Mouse (Mus musculus): ENCODE results near the gene Gfi1. TPM values are rescaled to one million over a fixed set of nuclear protein-coding genes. Genes with fewer than 3 reads are reported as not detected.

The Gfi1 gene
- not detected in 2 replicates for polyA plus RNA-seq (2015; fragmentation: Nextera tagmentation; extraction: Ambion mirVana)

DNA sequence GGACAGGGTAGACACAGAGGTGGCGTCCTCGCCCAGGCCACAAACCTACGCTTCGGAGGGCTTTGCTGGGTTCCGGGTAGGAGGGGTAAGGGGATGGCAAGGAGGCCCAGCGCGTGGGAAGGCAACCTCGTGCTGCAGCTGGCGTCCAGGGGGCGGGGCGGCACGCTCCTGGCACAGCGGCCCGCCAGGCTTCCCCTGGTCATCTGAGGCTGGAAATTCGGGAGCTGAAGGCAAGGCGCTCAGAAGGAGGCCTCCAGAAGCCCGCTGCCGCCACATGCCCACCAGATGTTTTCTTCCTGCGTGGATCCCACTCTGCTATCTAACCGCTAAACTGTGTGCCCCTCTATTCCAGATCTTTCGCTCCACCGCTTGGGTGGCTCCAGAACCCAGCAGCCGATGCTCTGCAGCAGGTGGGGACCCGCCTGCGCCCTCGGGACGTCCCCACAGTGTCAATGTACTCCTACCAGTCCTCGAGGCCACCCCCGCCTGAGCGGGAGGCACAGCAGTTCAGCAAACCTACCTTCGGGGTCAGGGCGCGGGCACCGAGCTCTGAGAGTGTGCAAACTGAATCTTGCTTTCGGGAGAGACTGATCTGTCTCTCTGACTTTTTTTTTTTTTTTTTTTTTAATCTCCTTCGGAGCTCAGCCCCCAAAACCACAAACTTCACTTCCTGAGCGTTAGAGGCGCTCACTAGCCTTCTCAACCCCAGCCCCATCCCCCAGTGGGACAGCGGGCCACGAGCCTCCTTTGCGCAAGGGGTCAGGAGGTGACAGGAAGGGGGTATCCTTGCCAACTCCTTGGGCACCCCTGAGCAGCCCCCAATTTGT is at the start of gene Gfi1:
Gene Gfi1, minus strand, starts transcription at position 602 of the 827 bp plus-strand sequence.
- WGBS: under 1% methylated on average over 41 of the region's 41 CpGs

DNA sequence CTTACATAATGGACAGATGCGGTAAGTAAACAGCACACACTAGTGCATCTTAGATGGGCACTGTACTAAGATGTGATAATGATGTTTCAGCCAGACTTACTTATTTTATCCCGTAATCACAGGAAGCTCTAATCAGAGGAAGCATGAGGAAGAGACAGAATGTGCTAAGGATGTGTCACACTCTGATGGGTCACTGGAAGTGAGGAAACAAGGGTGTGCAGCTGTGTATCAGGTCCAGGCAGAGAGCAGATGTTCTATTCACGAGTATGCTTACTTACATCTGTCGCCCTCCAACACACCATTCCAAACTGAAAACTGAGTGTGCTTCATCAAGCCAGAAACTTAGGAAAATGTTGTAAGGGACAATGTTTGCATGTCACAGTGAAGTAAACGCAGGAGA is 46.2 kb upstream of the Gfi1 start:
- Histone ChIP-seq H3K9me3 (0 out of 2 replicates have a peak, but pooled peaks cover 4% of the 10 kb centered on the region), H3K4me1 (no peaks in the 10 kb centered on the region), H3K4me2 (no peak overlapping the region), H3K36me3 (peaks cover 13% of the 10 kb centered on the region), H3K4me3 (no peak overlapping the region), H3K9ac (no peak overlapping the region), H3K27ac (no peak overlapping the region), H3K27me3 (no peaks in the 10 kb centered on the region)
- ATAC-seq (ENCODE audit: insufficient number of reproducible peaks, insufficient read depth, low FRiP score, low TSS enrichment, low read depth): no peak
- WGBS: 92% methylated on average over 5 of the region's 5 CpGs

More for the DNA sequence above, at the start of gene Gfi1:
- H3K4me2 ChIP-seq: peak within 1 kb of the TSS; percentile 58
- H3K4me3 ChIP-seq: peak within 1 kb of the TSS; percentile 35
- no peak within 1 kb of the TSS for H3K9ac ChIP-seq
- H3K36me3 ChIP-seq: no peaks in the 10 kb centered on the region
- peaks cover 54% of the 10 kb centered on the region for H3K4me1 ChIP-seq
- H3K27ac ChIP-seq: no peak within 1 kb of the TSS
- peaks cover 96% of the 10 kb centered on the region for H3K27me3 ChIP-seq
- H3K9me3 ChIP-seq: no peaks in the 10 kb centered on the region
- no peak for ATAC-seq (ENCODE audit: insufficient number of reproducible peaks, insufficient read depth, low FRiP score, low TSS enrichment, low read depth)

DNA sequence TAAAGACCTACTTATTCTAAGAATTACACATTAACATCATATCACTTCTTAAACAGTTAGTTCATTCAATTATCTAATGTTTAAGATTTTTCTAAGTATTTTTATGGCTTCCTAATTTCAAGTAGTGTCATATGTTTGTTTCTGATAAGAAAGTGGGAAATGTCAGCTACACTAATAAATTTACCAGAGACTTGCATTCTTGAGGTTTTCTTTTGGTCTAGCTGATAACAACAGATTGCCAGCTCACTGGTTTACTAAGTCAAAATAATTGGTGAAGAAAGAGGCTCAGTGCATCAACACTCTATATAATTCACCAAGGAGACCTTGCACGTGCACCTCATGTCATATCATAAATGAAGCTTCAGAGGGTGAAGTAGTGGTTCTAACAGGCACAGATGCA is 42.4 kb upstream of the Gfi1 start:
- no peak overlapping the region for H3K4me2 ChIP-seq
- peaks cover 10% of the 10 kb centered on the region for H3K36me3 ChIP-seq
- H3K27me3 ChIP-seq: no peaks in the 10 kb centered on the region
- H3K9me3 ChIP-seq: 0 out of 2 replicates have a peak, but pooled peaks cover 4% of the 10 kb centered on the region
- H3K27ac ChIP-seq: no peak overlapping the region
- H3K9ac ChIP-seq: no peak overlapping the region
- no peak for ATAC-seq (ENCODE audit: insufficient number of reproducible peaks, insufficient read depth, low FRiP score, low TSS enrichment, low read depth)
- H3K4me1 ChIP-seq: no peaks in the 10 kb centered on the region
- H3K4me3 ChIP-seq: no peak overlapping the region
- 88% methylated on average over 1 of the region's 1 CpGs for WGBS

DNA sequence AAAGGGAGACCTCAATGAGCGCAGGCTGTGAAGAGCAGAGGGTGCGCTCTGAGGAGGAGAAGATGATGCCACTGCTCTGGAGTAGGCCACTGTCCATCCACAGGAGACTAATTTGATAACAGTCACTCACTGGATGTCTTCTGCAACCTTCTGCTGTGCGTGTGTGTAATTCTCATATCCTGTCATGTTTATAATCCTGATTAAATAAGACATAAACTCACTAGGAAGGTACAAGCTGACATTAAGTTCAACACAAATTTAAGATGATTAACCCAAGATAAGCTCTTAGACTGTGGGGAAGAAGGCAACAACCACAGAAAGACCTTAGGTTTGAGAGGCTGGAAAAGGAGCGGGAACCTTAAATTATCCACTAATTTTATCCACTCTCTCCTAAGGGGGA is 40.1 kb upstream of the Gfi1 start:
- no peak overlapping the region for H3K4me3 ChIP-seq
- ATAC-seq (ENCODE audit: insufficient number of reproducible peaks, insufficient read depth, low FRiP score, low TSS enrichment, low read depth): no peak
- no peak overlapping the region for H3K9ac ChIP-seq
- peaks cover 12% of the 10 kb centered on the region for H3K36me3 ChIP-seq
- H3K27ac ChIP-seq: no peak overlapping the region
- no peak overlapping the region for H3K4me2 ChIP-seq
- 94% methylated on average over 4 of the region's 4 CpGs for WGBS
- no peaks in the 10 kb centered on the region for H3K27me3 ChIP-seq
- no peaks in the 10 kb centered on the region for H3K4me1 ChIP-seq
- H3K9me3 ChIP-seq: 0 out of 2 replicates have a peak, but pooled peaks cover 4% of the 10 kb centered on the region

DNA sequence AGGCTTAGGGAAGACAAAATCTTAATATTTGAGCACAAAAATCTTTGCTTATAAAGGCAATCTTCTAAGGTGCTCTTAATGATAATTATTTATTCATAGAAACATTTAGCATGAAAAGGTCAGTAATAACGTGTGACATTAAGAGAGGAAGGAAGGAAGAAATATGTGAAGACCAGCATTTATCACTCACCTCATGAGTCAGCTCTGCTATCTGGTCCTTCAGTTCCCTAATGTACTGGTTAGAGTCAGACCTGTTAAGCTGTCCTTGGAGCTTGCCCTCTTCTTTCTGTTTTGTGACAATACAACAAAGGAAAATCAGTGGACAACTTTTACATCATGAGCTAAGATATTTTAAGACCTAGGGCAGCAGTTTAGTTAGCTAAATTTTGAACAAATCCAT is 38.6 kb upstream of the Gfi1 start:
- 82% methylated on average over 1 of the region's 1 CpGs for WGBS
- H3K27ac ChIP-seq: no peak overlapping the region
- 0 out of 2 replicates have a peak, but pooled peaks cover 4% of the 10 kb centered on the region for H3K9me3 ChIP-seq
- no peaks in the 10 kb centered on the region for H3K4me1 ChIP-seq
- H3K4me3 ChIP-seq: no peak overlapping the region
- H3K27me3 ChIP-seq: no peaks in the 10 kb centered on the region
- no peak overlapping the region for H3K4me2 ChIP-seq
- peaks cover 15% of the 10 kb centered on the region for H3K36me3 ChIP-seq
- ATAC-seq (ENCODE audit: insufficient number of reproducible peaks, insufficient read depth, low FRiP score, low TSS enrichment, low read depth): no peak
- H3K9ac ChIP-seq: no peak overlapping the region

DNA sequence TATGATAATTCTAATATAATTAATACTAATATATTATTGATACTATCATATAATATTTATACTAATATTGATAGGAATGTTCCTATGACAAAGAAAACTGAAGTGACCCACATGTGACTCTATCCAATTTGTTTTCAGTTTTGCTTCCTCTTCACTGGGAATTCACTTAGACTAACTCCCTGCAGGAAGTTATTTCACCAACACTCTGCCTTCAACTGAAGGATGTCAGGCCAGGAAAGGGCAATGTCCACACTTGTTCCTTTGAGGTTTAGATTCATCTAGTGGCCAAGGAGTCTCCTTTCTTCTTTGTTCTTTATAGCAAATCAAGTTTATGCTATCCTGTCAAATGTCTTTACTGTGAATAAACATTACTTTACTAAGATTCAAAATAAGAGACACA is 37.8 kb upstream of the Gfi1 start:
- no peak overlapping the region for H3K4me3 ChIP-seq
- H3K9ac ChIP-seq: no peak overlapping the region
- no peak overlapping the region for H3K27ac ChIP-seq
- no peaks in the 10 kb centered on the region for H3K27me3 ChIP-seq
- no peaks in the 10 kb centered on the region for H3K4me1 ChIP-seq
- H3K4me2 ChIP-seq: no peak overlapping the region
- no peak for ATAC-seq (ENCODE audit: insufficient number of reproducible peaks, insufficient read depth, low FRiP score, low TSS enrichment, low read depth)
- H3K9me3 ChIP-seq: 0 out of 2 replicates have a peak, but pooled peaks cover 4% of the 10 kb centered on the region
- peaks cover 19% of the 10 kb centered on the region for H3K36me3 ChIP-seq

DNA sequence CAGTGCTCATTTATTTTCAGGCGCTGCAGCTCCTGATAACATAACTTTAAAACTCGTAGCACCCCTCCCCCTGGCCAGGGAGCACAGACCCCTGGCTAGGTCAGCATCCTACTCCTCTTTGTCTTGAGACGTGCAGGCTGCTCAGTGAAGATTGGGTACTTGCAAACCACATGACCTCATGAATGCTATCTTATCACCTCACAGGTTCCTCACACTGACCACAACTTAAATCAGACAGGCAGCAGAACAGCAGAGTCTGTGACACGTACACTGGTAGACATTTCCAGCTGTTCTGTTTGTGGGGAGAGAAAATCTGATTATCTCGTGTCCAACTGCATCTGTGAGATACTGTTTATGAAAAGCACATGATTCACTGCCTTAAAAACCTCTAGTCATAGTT is 33.3 kb upstream of the Gfi1 start:
- peaks cover 17% of the 10 kb centered on the region; the same call in 1 of the 2 replicates for H3K36me3 ChIP-seq
- no peak overlapping the region for H3K9ac ChIP-seq
- no peaks in the 10 kb centered on the region for H3K9me3 ChIP-seq
- no peak for ATAC-seq (ENCODE audit: insufficient number of reproducible peaks, insufficient read depth, low FRiP score, low TSS enrichment, low read depth)
- no peaks in the 10 kb centered on the region for H3K4me1 ChIP-seq
- no peak overlapping the region for H3K27ac ChIP-seq
- 58% methylated on average over 5 of the region's 5 CpGs for WGBS
- no peak overlapping the region for H3K4me3 ChIP-seq
- H3K4me2 ChIP-seq: no peak overlapping the region
- H3K27me3 ChIP-seq: no peaks in the 10 kb centered on the region

DNA sequence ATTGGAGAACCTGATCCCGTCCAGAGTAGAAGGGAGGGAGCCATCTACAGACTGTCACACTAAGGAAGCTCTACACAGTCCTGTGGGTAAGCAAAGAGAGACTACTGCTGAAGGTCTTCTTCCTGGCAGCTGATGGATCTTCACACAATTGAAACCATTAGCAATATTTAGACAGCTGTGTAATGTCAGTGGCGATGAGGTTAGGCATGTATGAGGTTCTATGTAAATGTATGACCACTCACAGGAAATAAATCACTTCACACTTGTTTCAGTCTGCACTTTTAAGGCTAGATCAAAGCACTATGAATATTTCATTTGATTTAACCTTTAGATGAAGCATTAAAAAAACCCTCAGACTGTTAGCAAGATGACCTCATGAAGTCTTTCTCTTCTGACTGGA is 30.2 kb upstream of the Gfi1 start:
- Histone ChIP-seq H3K27ac (no peak overlapping the region), H3K27me3 (no peaks in the 10 kb centered on the region), H3K9ac (no peak overlapping the region), H3K4me3 (no peak overlapping the region), H3K4me2 (no peak overlapping the region), H3K4me1 (no peaks in the 10 kb centered on the region), H3K9me3 (no peaks in the 10 kb centered on the region), H3K36me3 (peaks cover 17% of the 10 kb centered on the region; the same call in 1 of the 2 replicates)
- no peak for ATAC-seq (ENCODE audit: insufficient number of reproducible peaks, insufficient read depth, low FRiP score, low TSS enrichment, low read depth)
- WGBS: 74% methylated on average over 2 of the region's 2 CpGs

DNA sequence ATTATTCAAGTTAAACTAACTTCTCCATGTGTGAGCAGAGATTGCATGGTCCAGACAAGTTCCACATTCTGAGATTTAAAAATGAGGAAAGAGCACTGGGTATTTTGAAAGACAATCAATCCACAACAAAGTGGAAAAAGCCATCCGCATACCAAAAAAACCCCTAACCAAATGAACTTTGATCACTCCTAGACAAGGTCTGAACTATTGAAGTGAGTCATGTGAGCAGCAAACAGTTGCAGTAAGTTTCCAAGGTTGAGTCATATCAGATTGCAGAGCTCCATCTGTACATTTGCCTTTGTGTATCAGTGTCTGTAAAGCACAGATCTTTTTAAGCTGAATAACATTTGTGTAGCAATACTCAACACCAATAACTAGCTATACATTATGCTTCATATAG is 28.9 kb upstream of the Gfi1 start:
- H3K36me3 ChIP-seq: peaks cover 16% of the 10 kb centered on the region; the same call in 1 of the 2 replicates

DNA sequence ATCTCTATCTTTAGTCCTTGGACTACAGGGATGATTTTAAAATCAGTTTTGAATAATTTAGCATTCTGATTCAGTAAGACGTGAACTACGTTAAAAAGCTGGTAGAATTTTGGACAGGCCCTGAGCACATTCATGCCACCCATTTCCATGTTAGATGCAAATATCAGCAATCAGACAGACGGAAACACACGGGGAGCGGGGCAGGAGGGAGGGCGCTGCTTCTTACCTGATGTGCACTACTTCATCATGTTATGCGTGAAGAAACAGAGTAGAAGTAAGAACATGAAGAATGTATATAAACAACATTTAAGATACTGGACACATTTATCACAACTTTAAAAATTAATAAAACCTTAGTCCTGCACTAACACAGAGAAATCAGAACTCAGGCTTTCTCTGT is 27.8 kb upstream of the Gfi1 start:
- no peaks in the 10 kb centered on the region for H3K4me1 ChIP-seq
- no peak overlapping the region for H3K4me3 ChIP-seq
- H3K9ac ChIP-seq: no peak overlapping the region
- no peaks in the 10 kb centered on the region for H3K27me3 ChIP-seq
- H3K27ac ChIP-seq: no peak overlapping the region
- H3K4me2 ChIP-seq: no peak overlapping the region
- ATAC-seq (ENCODE audit: insufficient number of reproducible peaks, insufficient read depth, low FRiP score, low TSS enrichment, low read depth): no peak
- H3K36me3 ChIP-seq: peaks cover 10% of the 10 kb centered on the region; the same call in 1 of the 2 replicates
- 94% methylated on average over 7 of the region's 7 CpGs for WGBS
- H3K9me3 ChIP-seq: no peaks in the 10 kb centered on the region

More for the DNA sequence above, 28.9 kb upstream of the Gfi1 start:
- H3K4me3 ChIP-seq: no peak overlapping the region
- no peak overlapping the region for H3K9ac ChIP-seq
- no peaks in the 10 kb centered on the region for H3K9me3 ChIP-seq
- no peak for ATAC-seq (ENCODE audit: insufficient number of reproducible peaks, insufficient read depth, low FRiP score, low TSS enrichment, low read depth)
- H3K4me2 ChIP-seq: no peak overlapping the region
- WGBS: 75% methylated on average over 1 of the region's 1 CpGs
- no peaks in the 10 kb centered on the region for H3K4me1 ChIP-seq
- H3K27me3 ChIP-seq: no peaks in the 10 kb centered on the region
- no peak overlapping the region for H3K27ac ChIP-seq

DNA sequence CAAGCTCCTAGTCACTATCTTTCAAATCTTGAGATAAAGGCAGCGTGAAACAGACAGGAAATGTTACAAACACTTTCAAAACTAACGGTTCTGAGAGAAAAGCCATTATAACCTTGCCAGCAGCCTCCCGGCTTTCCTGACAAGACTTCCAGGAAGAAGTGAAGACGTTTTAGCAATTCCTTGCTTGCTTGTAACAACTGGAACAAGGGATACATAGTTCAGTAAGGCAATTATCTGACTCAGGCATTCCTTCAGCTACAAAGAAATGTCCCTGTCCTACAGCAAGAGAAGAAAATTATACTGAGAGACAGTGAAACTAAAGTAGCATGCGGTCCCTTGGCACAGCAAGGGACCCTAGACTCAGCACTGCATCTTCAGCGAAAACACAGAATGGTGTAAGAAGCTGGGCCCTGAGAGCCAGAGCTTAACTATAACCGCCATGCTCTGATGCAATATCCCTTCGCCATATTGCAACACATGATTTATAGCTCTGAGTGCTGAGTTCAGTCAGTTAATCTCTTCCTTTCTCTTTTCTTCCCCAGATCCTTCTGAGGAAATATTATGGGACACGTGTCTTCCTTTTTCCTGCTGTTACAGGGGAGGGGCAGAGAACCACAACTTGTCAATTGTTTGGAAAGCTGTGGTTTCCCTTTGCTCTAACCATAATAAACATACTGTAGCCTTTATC is 23.5 kb upstream of the Gfi1 start:
- H3K27me3 ChIP-seq: no peaks in the 10 kb centered on the region
- WGBS: 75% methylated on average over 9 of the region's 9 CpGs
- no peaks in the 10 kb centered on the region for H3K4me1 ChIP-seq
- no peak overlapping the region for H3K9ac ChIP-seq
- H3K4me2 ChIP-seq: no peak overlapping the region
- H3K4me3 ChIP-seq: no peak overlapping the region
- no peak overlapping the region for H3K27ac ChIP-seq
- no peaks in the 10 kb centered on the region for H3K9me3 ChIP-seq
- ATAC-seq (ENCODE audit: insufficient number of reproducible peaks, insufficient read depth, low FRiP score, low TSS enrichment, low read depth): no peak
- H3K36me3 ChIP-seq: peaks cover 4% of the 10 kb centered on the region; the same call in 1 of the 2 replicates

DNA sequence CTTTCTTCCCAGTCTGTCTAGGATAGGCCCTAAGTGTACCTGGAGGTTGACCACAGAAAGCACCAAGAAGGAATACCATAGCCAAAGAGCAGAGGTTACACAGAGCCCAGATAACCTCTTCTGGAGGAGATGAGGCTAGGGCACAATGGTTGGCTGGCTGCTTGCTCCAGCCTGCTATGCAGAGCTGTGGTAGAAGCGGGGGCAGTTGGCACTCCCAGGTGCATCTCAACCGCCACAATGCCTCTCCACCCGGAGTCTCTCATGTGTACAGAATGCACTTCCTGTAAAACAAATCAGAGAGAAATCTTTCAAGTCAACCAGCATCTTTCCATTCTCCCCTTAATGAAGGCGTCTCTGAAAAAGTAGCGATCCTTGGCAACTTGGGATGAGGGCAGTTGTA is 13.2 kb upstream of the Gfi1 start:
- WGBS: 95% methylated on average over 5 of the region's 5 CpGs

More for the DNA sequence above, 13.2 kb upstream of the Gfi1 start:
- H3K9ac ChIP-seq: no peak overlapping the region
- H3K27ac ChIP-seq: no peak overlapping the region
- ATAC-seq (ENCODE audit: insufficient number of reproducible peaks, insufficient read depth, low FRiP score, low TSS enrichment, low read depth): no peak
- H3K36me3 ChIP-seq: 0 out of 2 replicates have a peak, but pooled peaks cover 4% of the 10 kb centered on the region
- H3K27me3 ChIP-seq: 0 out of 2 replicates have a peak, but pooled peaks cover 3% of the 10 kb centered on the region
- H3K4me2 ChIP-seq: no peak overlapping the region
- H3K9me3 ChIP-seq: no peaks in the 10 kb centered on the region
- H3K4me1 ChIP-seq: no peaks in the 10 kb centered on the region
- no peak overlapping the region for H3K4me3 ChIP-seq

Measured in embryonic facial prominence, embryonic 13.5 days (tissue).